12 mouse cellular contexts compared by ENCODE assay signal in the genomic region with DNA sequence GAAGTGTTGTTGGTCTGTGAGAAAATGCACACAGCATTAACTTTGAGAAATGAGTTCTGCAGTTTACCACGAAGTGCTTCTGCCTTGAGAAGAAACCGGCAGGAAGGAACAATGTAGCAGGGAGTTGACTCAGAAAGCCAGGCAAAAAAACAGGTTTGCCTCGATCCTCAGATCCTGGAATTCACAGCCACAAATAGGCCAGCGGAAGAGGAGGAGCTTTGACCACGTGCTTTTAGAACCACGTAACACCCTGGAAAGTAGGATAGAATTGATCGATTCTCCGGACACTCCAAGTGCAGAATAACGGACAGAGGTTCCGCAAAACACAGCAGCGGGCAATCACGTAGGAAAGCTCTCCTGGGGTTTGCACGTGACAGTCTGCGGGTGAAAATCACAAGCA.
DNase-seq lines count a peak whose midpoint lies in the region; ATAC-seq and TF ChIP-seq lines count a peak whose summit lies in the region.
"Had no signal": no experiment of that assay in that cellular context is flagged by ENCODE, and none has a peak within 500 bp of the region (broad histone marks: within the 10 kb centered on the region; RNA-seq: fewer than 3 reads in every experiment).

No protein-coding gene starts in this region.

- no peaks in the 10 kb centered on the region for H3K36me3 ChIP-seq in embryonic facial prominence, embryonic 15.5 days
- H3K36me3 ChIP-seq in limb, embryonic 15.5 days: no peaks in the 10 kb centered on the region
- H3K36me3 ChIP-seq: heart, embryonic 13.5 days; midbrain, embryonic 12.5 days had no signal

- no peak overlapping the region for H3K9ac ChIP-seq in embryonic facial prominence, embryonic 15.5 days
- H3K9ac ChIP-seq in limb, embryonic 15.5 days: no peak overlapping the region
- H3K9ac ChIP-seq: heart, embryonic 13.5 days; liver, postnatal 0 days; midbrain, embryonic 12.5 days had no signal

- WGBS in embryonic facial prominence, embryonic 15.5 days: 48% methylated on average over 14 of the region's 14 CpGs
- 50% methylated on average over 14 of the region's 14 CpGs for WGBS in limb, embryonic 15.5 days

- ATAC-seq in frontal cortex, adult (ENCODE audit: low TSS enrichment): peak; percentile 67
- ATAC-seq in embryonic facial prominence, embryonic 15.5 days (ENCODE audit: insufficient number of reproducible peaks, low FRiP score, low TSS enrichment, low read depth): no peak
- ATAC-seq in limb, embryonic 15.5 days (ENCODE audit: insufficient number of reproducible peaks, low FRiP score, low TSS enrichment, low read depth): no peak
- ATAC-seq: liver, postnatal 0 days had no signal

- DNase-seq in frontal cortex, postnatal 10 days (ENCODE audit: low spot score in 2 of 2): no peak
- DNase-seq in ZHBTc4 (ENCODE audit: low read depth, low spot score): peak; percentile 21
- no peak for DNase-seq in spleen, adult 18-20 months
- DNase-seq in left cerebral cortex, adult 2 months (ENCODE audit: extremely low spot score in 1 of 2, low spot score in 2 of 2): no peak
- DNase-seq in B cell, adult 2 months: no peak
- DNase-seq: kidney, adult 9 months; liver, postnatal 0 days had no signal

- no peaks in the 10 kb centered on the region for H3K27me3 ChIP-seq in embryonic facial prominence, embryonic 15.5 days
- H3K27me3 ChIP-seq in limb, embryonic 15.5 days: no peaks in the 10 kb centered on the region
- H3K27me3 ChIP-seq: heart, embryonic 13.5 days; midbrain, embryonic 12.5 days had no signal

- H3K4me3 ChIP-seq in embryonic facial prominence, embryonic 15.5 days (replicated peaks): no peak overlapping the region
- no peak overlapping the region for H3K4me3 ChIP-seq in limb, embryonic 15.5 days
- H3K4me3 ChIP-seq in left cerebral cortex, adult 2 months: no peak overlapping the region
- H3K4me3 ChIP-seq: heart, embryonic 13.5 days; midbrain, embryonic 12.5 days had no signal

- H3K4me1 ChIP-seq in embryonic facial prominence, embryonic 15.5 days: peaks cover 26% of the 10 kb centered on the region
- peaks cover 25% of the 10 kb centered on the region for H3K4me1 ChIP-seq in limb, embryonic 15.5 days
- H3K4me1 ChIP-seq: heart, embryonic 13.5 days had no signal

- peak overlapping the region; percentile 41 for H3K27ac ChIP-seq in embryonic facial prominence, embryonic 15.5 days (replicated peaks)
- peak overlapping the region; percentile 60 for H3K27ac ChIP-seq in limb, embryonic 15.5 days
- H3K27ac ChIP-seq in left cerebral cortex, adult 2 months: no peak overlapping the region
- H3K27ac ChIP-seq: heart, embryonic 13.5 days; midbrain, embryonic 12.5 days had no signal

- no peak for TF ChIP-seq CTCF in left cerebral cortex, adult 2 months (IDR thresholded peaks at IDR 0.05)

- intact Hi-C loops in left cerebral cortex, adult 2 months (cut with DNase I): no loop called here

- no peaks in the 10 kb centered on the region for H3K9me3 ChIP-seq in embryonic facial prominence, embryonic 15.5 days (replicated peaks)
- H3K9me3 ChIP-seq in limb, embryonic 15.5 days: no peaks in the 10 kb centered on the region
- H3K9me3 ChIP-seq: heart, embryonic 13.5 days; midbrain, embryonic 12.5 days had no signal

- H3K4me2 ChIP-seq in embryonic facial prominence, embryonic 15.5 days (replicated peaks): 0 out of 2 replicates have a peak overlapping the region, but pooled peaks have one; percentile 6
- H3K4me2 ChIP-seq in limb, embryonic 15.5 days: 0 out of 2 replicates have a peak overlapping the region, but pooled peaks have one; percentile 4
- H3K4me2 ChIP-seq: heart, embryonic 13.5 days; midbrain, embryonic 12.5 days had no signal
